ENCODE assay signal across 14 mouse cellular contexts in genomic region chr11:3287131-3287530, GRCm38 (mm10). TPM values are rescaled to one million over a fixed set of nuclear protein-coding genes. Genes with fewer than 3 reads are reported as not detected.
A peak's percentile ranks its signal among the peaks of the same experiment; 100 is the strongest.
DNase-seq lines count a peak whose midpoint lies in the region; ATAC-seq and TF ChIP-seq lines count a peak whose summit lies in the region.
"Had no signal": no experiment of that assay in that cellular context is flagged by ENCODE, and none has a peak within 500 bp of the region (broad histone marks: within the 10 kb centered on the region; RNA-seq: fewer than 3 reads in every experiment).

No protein-coding gene starts in this region.

- no peaks in the 10 kb centered on the region for H3K27me3 ChIP-seq in forebrain, embryonic 14.5 days (replicated peaks; ENCODE audit: control insufficient read depth, insufficient read depth, low read length)
- H3K27me3 ChIP-seq in forebrain, embryonic 10.5 days (ENCODE audit: poor library complexity, severe bottlenecking): no peaks in the 10 kb centered on the region
- H3K27me3 ChIP-seq in lung, postnatal 0 days (replicated peaks; ENCODE audit: insufficient read depth, low read length): no peaks in the 10 kb centered on the region
- H3K27me3 ChIP-seq in midbrain, embryonic 14.5 days (ENCODE audit: control insufficient read depth, insufficient read depth, low read length): no peaks in the 10 kb centered on the region
- H3K27me3 ChIP-seq: embryonic facial prominence, embryonic 12.5 days; limb, embryonic 12.5 days; Patski had no signal

- no peak for ATAC-seq in forebrain, embryonic 14.5 days
- no peak for ATAC-seq in lung, postnatal 0 days
- ATAC-seq in midbrain, embryonic 14.5 days (ENCODE audit: low FRiP score, low TSS enrichment): no peak
- ATAC-seq: Patski had no signal

- peak; percentile 76 for DNase-seq in forebrain, embryonic 14.5 days (ENCODE audit: low spot score)
- DNase-seq in forebrain, embryonic 10.5 days (ENCODE audit: extremely low spot score, low spot score): no peak
- DNase-seq in lung, postnatal 0 days (ENCODE audit: low spot score): peak; percentile 17
- no peak for DNase-seq in lung, postnatal 36 days
- peak; percentile 85 to 92 for DNase-seq in cerebellum, postnatal 10 days
- DNase-seq in midbrain, embryonic 14.5 days: peak; percentile 81
- no peak for DNase-seq in urinary bladder, postnatal 10 days (ENCODE audit: low spot score)
- DNase-seq in heart, postnatal 36 days: no peak
- DNase-seq: adrenal gland, postnatal 25 days; thymus, postnatal 14 days had no signal

- H3K4me3 ChIP-seq in forebrain, embryonic 14.5 days (ENCODE audit: low read depth, low read length): no peak overlapping the region
- H3K4me3 ChIP-seq in forebrain, embryonic 10.5 days: no peak overlapping the region
- H3K4me3 ChIP-seq in lung, postnatal 0 days (ENCODE audit: low read depth, low read length): no peak overlapping the region
- no peak overlapping the region for H3K4me3 ChIP-seq in midbrain, embryonic 14.5 days (replicated peaks; ENCODE audit: low read depth, low read length)
- H3K4me3 ChIP-seq: embryonic facial prominence, embryonic 12.5 days; limb, embryonic 12.5 days had no signal

- no peaks in the 10 kb centered on the region for H3K9me3 ChIP-seq in forebrain, embryonic 14.5 days (replicated peaks; ENCODE audit: control insufficient read depth, low read length)
- H3K9me3 ChIP-seq in forebrain, embryonic 10.5 days: peaks cover 6% of the 10 kb centered on the region; the same call in 1 of the 2 replicates
- no peaks in the 10 kb centered on the region for H3K9me3 ChIP-seq in lung, postnatal 0 days (ENCODE audit: low read length)
- no peaks in the 10 kb centered on the region for H3K9me3 ChIP-seq in midbrain, embryonic 14.5 days (ENCODE audit: control insufficient read depth, low read length)
- H3K9me3 ChIP-seq: limb, embryonic 12.5 days had no signal

- TF ChIP-seq CTCF in lung, postnatal 0 days (IDR thresholded peaks at IDR 0.05): no peak

- peaks cover 9% of the 10 kb centered on the region; the same call in 1 of the 2 replicates for H3K4me1 ChIP-seq in forebrain, embryonic 14.5 days (ENCODE audit: control insufficient read depth, insufficient read depth, low read length)
- H3K4me1 ChIP-seq in forebrain, embryonic 10.5 days: peaks cover 25% of the 10 kb centered on the region
- H3K4me1 ChIP-seq in lung, postnatal 0 days (ENCODE audit: insufficient read depth, low read depth, low read length): peaks cover 15% of the 10 kb centered on the region; the same call in 1 of the 2 replicates
- peaks cover 10% of the 10 kb centered on the region for H3K4me1 ChIP-seq in midbrain, embryonic 14.5 days (ENCODE audit: control insufficient read depth, insufficient read depth, low read length)

- H3K27ac ChIP-seq in forebrain, embryonic 14.5 days (ENCODE audit: low read depth, low read length): no peak overlapping the region
- no peak overlapping the region for H3K27ac ChIP-seq in forebrain, embryonic 10.5 days
- H3K27ac ChIP-seq in lung, postnatal 0 days (ENCODE audit: low read length): no peak overlapping the region
- H3K27ac ChIP-seq in midbrain, embryonic 14.5 days (replicated peaks; ENCODE audit: low read depth, low read length): peak overlapping the region; percentile 14
- H3K27ac ChIP-seq: embryonic facial prominence, embryonic 12.5 days had no signal

- H3K4me2 ChIP-seq in forebrain, embryonic 14.5 days (ENCODE audit: low read length): no peak overlapping the region
- H3K4me2 ChIP-seq in lung, postnatal 0 days (replicated peaks; ENCODE audit: low read depth, low read length): no peak overlapping the region
- H3K4me2 ChIP-seq in midbrain, embryonic 14.5 days (ENCODE audit: low read length): 0 out of 2 replicates have a peak overlapping the region, but pooled peaks have one; percentile 100
- H3K4me2 ChIP-seq: heart, embryonic 11.5 days had no signal

- no peaks in the 10 kb centered on the region for H3K36me3 ChIP-seq in forebrain, embryonic 14.5 days (ENCODE audit: control insufficient read depth, insufficient read depth, low read length)
- H3K36me3 ChIP-seq in forebrain, embryonic 10.5 days (replicated peaks): peaks cover 14% of the 10 kb centered on the region
- no peaks in the 10 kb centered on the region for H3K36me3 ChIP-seq in lung, postnatal 0 days (ENCODE audit: insufficient read depth, low read length)
- H3K36me3 ChIP-seq in midbrain, embryonic 14.5 days (ENCODE audit: control insufficient read depth, insufficient read depth, low read length): 0 out of 2 replicates have a peak, but pooled peaks cover 6% of the 10 kb centered on the region
- H3K36me3 ChIP-seq: embryonic facial prominence, embryonic 12.5 days; limb, embryonic 12.5 days had no signal

- no peak overlapping the region for H3K9ac ChIP-seq in forebrain, embryonic 14.5 days (ENCODE audit: low read length)
- H3K9ac ChIP-seq in lung, postnatal 0 days (replicated peaks; ENCODE audit: low read depth): no peak overlapping the region
- no peak overlapping the region for H3K9ac ChIP-seq in midbrain, embryonic 14.5 days (replicated peaks; ENCODE audit: low read length)
- H3K9ac ChIP-seq: embryonic facial prominence, embryonic 12.5 days had no signal

- TF ChIP-seq EP300 in lung, postnatal 0 days (IDR thresholded peaks at IDR 0.05): no peak

- intact Hi-C loops in heart, postnatal 36 days (cut with DNase I): no loop called here

- 18% methylated on average over 6 of the region's 6 CpGs for WGBS in forebrain, embryonic 14.5 days
- 65% methylated on average over 6 of the region's 6 CpGs for WGBS in forebrain, embryonic 10.5 days
- WGBS in lung, postnatal 0 days: 33% methylated on average over 6 of the region's 6 CpGs
- WGBS in midbrain, embryonic 14.5 days: 19% methylated on average over 6 of the region's 6 CpGs

RNA-seq across cellular contexts. Expression of gene Patz1, which starts 1.5 kb away (rescaled TPM):
- polyA plus RNA-seq in forebrain, embryonic 14.5 days (2014; fragmentation: Nextera tagmentation; extraction: Ambion mirVana): 61.7 and 62.0 TPM in 2 replicates
- 96.7 and 111 TPM in 2 replicates for polyA plus RNA-seq in forebrain, embryonic 10.5 days (2016; fragmentation: Nextera tagmentation; extraction: Ambion mirVana)
- 22.9 and 23.2 TPM in 2 replicates for polyA plus RNA-seq in lung, postnatal 0 days (2015; fragmentation: Nextera tagmentation; extraction: Ambion mirVana)
- 61.9 and 78.7 TPM in 2 replicates for polyA plus RNA-seq in midbrain, embryonic 14.5 days (2014; fragmentation: Nextera tagmentation; extraction: Ambion mirVana)
- total RNA-seq in heart, postnatal 36 days (2021): 10 to 100 TPM; 24.9 to 31.0 TPM

RNA-seq across cellular contexts. Expression of gene Drg1, which starts 20.9 kb away (rescaled TPM):
- 274 and 283 TPM in 2 replicates for polyA plus RNA-seq in forebrain, embryonic 14.5 days (2014; fragmentation: Nextera tagmentation; extraction: Ambion mirVana)
- 335 and 338 TPM in 2 replicates for polyA plus RNA-seq in forebrain, embryonic 10.5 days (2016; fragmentation: Nextera tagmentation; extraction: Ambion mirVana)
- polyA plus RNA-seq in lung, postnatal 0 days (2015; fragmentation: Nextera tagmentation; extraction: Ambion mirVana): 132 and 141 TPM in 2 replicates
- polyA plus RNA-seq in midbrain, embryonic 14.5 days (2014; fragmentation: Nextera tagmentation; extraction: Ambion mirVana): 214 and 242 TPM in 2 replicates
- 10 to 100 TPM; 61.8 to 63.3 TPM for total RNA-seq in heart, postnatal 36 days (2021)

RNA-seq across cellular contexts. Expression of gene Pik3ip1, which starts 43.1 kb away (rescaled TPM):
- 27.8 TPM in 2 replicates for polyA plus RNA-seq in forebrain, embryonic 14.5 days (2014; fragmentation: Nextera tagmentation; extraction: Ambion mirVana)
- 5.6 and 6.2 TPM in 2 replicates for polyA plus RNA-seq in forebrain, embryonic 10.5 days (2016; fragmentation: Nextera tagmentation; extraction: Ambion mirVana)
- 22.7 and 25.5 TPM in 2 replicates for polyA plus RNA-seq in lung, postnatal 0 days (2015; fragmentation: Nextera tagmentation; extraction: Ambion mirVana)
- 20.2 and 21.2 TPM in 2 replicates for polyA plus RNA-seq in midbrain, embryonic 14.5 days (2014; fragmentation: Nextera tagmentation; extraction: Ambion mirVana)
- 10 to 100 TPM; 49.4 to 66.2 TPM for total RNA-seq in heart, postnatal 36 days (2021)

Comparison
In these comparisons a context has a peak if more than half of its experiments do, and no peak if none do; other contexts are left out.
1. DNase-seq: peak in forebrain, embryonic 14.5 days (single experiment), lung, postnatal 0 days (single experiment), cerebellum, postnatal 10 days (2 of 2) and midbrain, embryonic 14.5 days (single experiment); none in forebrain, embryonic 10.5 days (single experiment), lung, postnatal 36 days (single experiment), urinary bladder, postnatal 10 days (single experiment) and heart, postnatal 36 days (0 of 2).